ENCODE assay signal across 13 mouse cellular contexts in genomic region chr15:83434692-83435091, GRCm38 (mm10). TPM values are rescaled to one million over a fixed set of nuclear protein-coding genes. Genes with fewer than 3 reads are reported as not detected.
DNase-seq lines count a peak whose midpoint lies in the region; ATAC-seq and TF ChIP-seq lines count a peak whose summit lies in the region.
"Had no signal": no experiment of that assay in that cellular context is flagged by ENCODE, and none has a peak within 500 bp of the region (broad histone marks: within the 10 kb centered on the region; RNA-seq: fewer than 3 reads in every experiment).

No protein-coding gene starts in this region.

- peaks cover 30% of the 10 kb centered on the region for H3K4me1 ChIP-seq in heart, adult 2 months (ENCODE audit: control insufficient read depth, insufficient read depth, low read length)
- peaks cover 71% of the 10 kb centered on the region for H3K4me1 ChIP-seq in liver, embryonic 12.5 days
- peaks cover 45% of the 10 kb centered on the region for H3K4me1 ChIP-seq in liver, embryonic 11.5 days (replicated peaks; ENCODE audit: control insufficient read depth, insufficient read depth, low read length)
- H3K4me1 ChIP-seq in CH12.LX (ENCODE audit: control insufficient read depth in 1 of 2, insufficient read depth in 2 of 2), result peaks cover 25 to 64% of the 10 kb centered on the region in 2 experiments
- peaks cover 13% of the 10 kb centered on the region for H3K4me1 ChIP-seq in forebrain, embryonic 10.5 days

- H3K4me2 ChIP-seq in liver, embryonic 12.5 days, result no peak overlapping the region
- H3K4me2 ChIP-seq in liver, embryonic 11.5 days, result no peak overlapping the region
- H3K4me2 ChIP-seq in CH12.LX (ENCODE audit: insufficient read depth, low read depth, poor library complexity, severe bottlenecking), result peak overlapping the region; percentile 91
- H3K4me2 ChIP-seq: kidney, embryonic 15.5 days had no signal

- DNase-seq in heart, adult 2 months, result no peak
- no peak for DNase-seq in heart, postnatal 4 days
- no peak for DNase-seq in liver, embryonic 11.5 days (ENCODE audit: low spot score)
- DNase-seq in CH12.LX (ENCODE audit: extremely low read depth), result peak; percentile 68
- no peak for DNase-seq in forebrain, embryonic 10.5 days (ENCODE audit: extremely low spot score, low spot score)
- DNase-seq: cerebellum, adult 11 months; cerebellum, postnatal 25 days; lung, adult 18-20 months; thymus, postnatal 4 days had no signal

- peaks cover 6% of the 10 kb centered on the region for H3K79me2 ChIP-seq in heart, adult 2 months (replicated peaks; ENCODE audit: control insufficient read depth, insufficient read depth, low read length)
- peaks cover 26% of the 10 kb centered on the region for H3K79me2 ChIP-seq in CH12.LX (replicated peaks; ENCODE audit: control insufficient read depth, extremely low read depth, insufficient read depth, poor library complexity, severe bottlenecking)
- H3K79me2 ChIP-seq in macrophage (ENCODE audit: inconsistent target), result peaks cover 93% of the 10 kb centered on the region

- H3K36me3 ChIP-seq in heart, adult 2 months (ENCODE audit: control insufficient read depth, insufficient read depth, low read length), result peaks cover 18% of the 10 kb centered on the region
- 0 out of 2 replicates have a peak, but pooled peaks cover 2% of the 10 kb centered on the region for H3K36me3 ChIP-seq in liver, embryonic 12.5 days
- no peaks in the 10 kb centered on the region for H3K36me3 ChIP-seq in liver, embryonic 11.5 days (ENCODE audit: control insufficient read depth, insufficient read depth, low read length)
- H3K36me3 ChIP-seq in CH12.LX (replicated peaks in 1 of 2; ENCODE audit: control insufficient read depth in 1 of 2, insufficient read depth in 1 of 2, low read length in 1 of 2) (peaks cover 0 to 2% of the 10 kb centered on the region in 2 experiments), macrophage (ENCODE audit: inconsistent target) (no peaks in the 10 kb centered on the region)
- no peaks in the 10 kb centered on the region for H3K36me3 ChIP-seq in forebrain, embryonic 10.5 days (replicated peaks)
- H3K36me3 ChIP-seq: kidney, embryonic 15.5 days had no signal

- no peaks in the 10 kb centered on the region for H3K27me3 ChIP-seq in heart, adult 2 months (ENCODE audit: control insufficient read depth, insufficient read depth, low read length)
- no peaks in the 10 kb centered on the region for H3K27me3 ChIP-seq in liver, embryonic 12.5 days (replicated peaks)
- no peaks in the 10 kb centered on the region for H3K27me3 ChIP-seq in liver, embryonic 11.5 days (replicated peaks; ENCODE audit: control insufficient read depth, insufficient read depth, low read length)
- H3K27me3 ChIP-seq in CH12.LX (replicated peaks), result no peaks in the 10 kb centered on the region
- H3K27me3 ChIP-seq in forebrain, embryonic 10.5 days (ENCODE audit: poor library complexity, severe bottlenecking), result no peaks in the 10 kb centered on the region
- H3K27me3 ChIP-seq: kidney, embryonic 15.5 days had no signal

- H3K9me3 ChIP-seq in liver, embryonic 12.5 days (replicated peaks), result no peaks in the 10 kb centered on the region
- H3K9me3 ChIP-seq in liver, embryonic 11.5 days (ENCODE audit: control insufficient read depth, low read length), result no peaks in the 10 kb centered on the region
- H3K9me3 ChIP-seq in CH12.LX (replicated peaks; ENCODE audit: low read length), result no peaks in the 10 kb centered on the region
- H3K9me3 ChIP-seq in forebrain, embryonic 10.5 days, result no peaks in the 10 kb centered on the region
- H3K9me3 ChIP-seq: kidney, embryonic 15.5 days had no signal

- no peak for TF ChIP-seq EP300 in heart, adult 2 months (IDR thresholded peaks at IDR 0.05; ENCODE audit: insufficient read depth, low read depth, low read length)
- peak; percentile 46; the same call in 1 of the 2 replicates for TF ChIP-seq EP300 in CH12.LX (IDR thresholded peaks at IDR 0.05; ENCODE audit: low read length)

- 57% methylated on average over 4 of the region's 4 CpGs for WGBS in heart, adult 2 months
- 70% methylated on average over 4 of the region's 4 CpGs for WGBS in liver, embryonic 12.5 days (ENCODE audit: insufficient replicate concordance)
- WGBS in liver, embryonic 11.5 days, result 66% methylated on average over 4 of the region's 4 CpGs
- WGBS in macrophage (ENCODE audit: missing documents), result 56% methylated on average over 4 of the region's 4 CpGs
- WGBS in forebrain, embryonic 10.5 days, result 87% methylated on average over 4 of the region's 4 CpGs

- no peak for TF ChIP-seq CTCF in heart, adult 2 months (IDR thresholded peaks at IDR 0.05)
- TF ChIP-seq CTCF in CH12.LX (conservative IDR thresholded peaks at IDR 0.05 in 1 of 2, IDR thresholded peaks at IDR 0.05 in 1 of 2; ENCODE audit: low read depth in 2 of 2, low read length in 2 of 2), result no peak

- no peak overlapping the region for H3K4me3 ChIP-seq in heart, adult 2 months
- H3K4me3 ChIP-seq in liver, embryonic 12.5 days, result no peak overlapping the region
- no peak overlapping the region for H3K4me3 ChIP-seq in liver, embryonic 11.5 days (ENCODE audit: low read depth, low read length)
- H3K4me3 ChIP-seq in CH12.LX (replicated peaks in 1 of 3; ENCODE audit: low read depth in 2 of 3, low read length in 2 of 3, poor library complexity in 1 of 3) (peak overlapping the region; percentile 29 to 37 (median 35)), macrophage (ENCODE audit: inconsistent target) (no peak overlapping the region)
- H3K4me3 ChIP-seq in forebrain, embryonic 10.5 days, result no peak overlapping the region
- H3K4me3 ChIP-seq: kidney, embryonic 15.5 days had no signal

- H3K27ac ChIP-seq in heart, adult 2 months, result peak overlapping the region; percentile 16; the same call in 1 of the 2 replicates
- H3K27ac ChIP-seq in liver, embryonic 12.5 days, result peak overlapping the region; percentile 88
- no peak overlapping the region for H3K27ac ChIP-seq in liver, embryonic 11.5 days (ENCODE audit: low read depth, low read length)
- H3K27ac ChIP-seq in CH12.LX (ENCODE audit: insufficient read depth, low read depth) (peak overlapping the region; percentile 90), macrophage (peak overlapping the region; percentile 90)
- no peak overlapping the region for H3K27ac ChIP-seq in forebrain, embryonic 10.5 days

- intact Hi-C loops in heart, adult 2 months (cut with DNase I), result no loop called here

- H3K9ac ChIP-seq in heart, adult 2 months (ENCODE audit: low read depth, low read length), result peak overlapping the region; percentile 18; the same call in 1 of the 2 replicates
- H3K9ac ChIP-seq in liver, embryonic 12.5 days, result no peak overlapping the region; the same call in 1 of the 2 replicates
- no peak overlapping the region for H3K9ac ChIP-seq in liver, embryonic 11.5 days (ENCODE audit: low read depth, low read length)
- H3K9ac ChIP-seq in CH12.LX (ENCODE audit: insufficient read depth, low read depth), result peak overlapping the region; percentile 43; the same call in 1 of the 2 replicates
- H3K9ac ChIP-seq: kidney, embryonic 15.5 days had no signal

- no peak for TF ChIP-seq POLR2A in heart, adult 2 months (IDR thresholded peaks at IDR 0.05; ENCODE audit: insufficient read depth, low read depth, low read length)
- TF ChIP-seq POLR2A in CH12.LX (IDR thresholded peaks at IDR 0.05; ENCODE audit: low read depth, low read length), result no peak

- no peak for ATAC-seq in liver, embryonic 12.5 days
- no peak for ATAC-seq in liver, embryonic 11.5 days (replicated peaks; ENCODE audit: low FRiP score)
- ATAC-seq in erythroblast, adult 5-6 weeks (replicated peaks; ENCODE audit: low FRiP score, poor library complexity, severe bottlenecking), result no peak

- no peak for TF ChIP-seq RAD21 in CH12.LX (IDR thresholded peaks at IDR 0.05; ENCODE audit: low read depth, low read length)

- in situ Hi-C loops in CH12.LX (cut with MboI; ENCODE audit: low pct_ligation_motif_present, low pct_unique_long_range_greater_than_20kb, low sequenced_read_pairs), result no loop called here

- dilution Hi-C loops in CH12.LX (cut with MboI; ENCODE audit: extremely low pct_ligation_motif_present, extremely low pct_unique_long_range_greater_than_20kb, low sequenced_read_pairs), result no loop called here

TF ChIP-seq in CH12.LX, 34 proteins besides CTCF, POLR2A, EP300 and RAD21 (continues in another document):
- no peak for TF ChIP-seq ZKSCAN1 (IDR thresholded peaks at IDR 0.05; ENCODE audit: borderline replicate concordance, low read depth, low read length)
- no peak for TF ChIP-seq GABPA (IDR thresholded peaks at IDR 0.05; ENCODE audit: insufficient replicate concordance, low read depth, low read length)
- no peak; the same call in 1 of the 2 replicates for TF ChIP-seq MYC (IDR thresholded peaks at IDR 0.05; ENCODE audit: low read depth, low read length)
- TF ChIP-seq ELF1 (IDR thresholded peaks at IDR 0.05; ENCODE audit: low read depth, low read length), result peak; percentile 23; the same call in 1 of the 2 replicates
- no peak for TF ChIP-seq USF1 (IDR thresholded peaks at IDR 0.05; ENCODE audit: low read depth, low read length)
- TF ChIP-seq IRF4 (IDR thresholded peaks at IDR 0.05; ENCODE audit: low read depth, low read length), result peak; percentile 56
- TF ChIP-seq SIN3A (IDR thresholded peaks at IDR 0.05; ENCODE audit: low read length), result peak; percentile 76
- TF ChIP-seq HCFC1 (IDR thresholded peaks at IDR 0.05; ENCODE audit: low read depth, low read length), result peak; percentile 21; the same call in 1 of the 2 replicates
- TF ChIP-seq MAFK (IDR thresholded peaks at IDR 0.05; ENCODE audit: insufficient replicate concordance, low read length), result 0 out of 2 replicates have a peak, but pooled peaks have one; percentile 23
- peak; percentile 62 for TF ChIP-seq ZMIZ1 (IDR thresholded peaks at IDR 0.05; ENCODE audit: low read depth, low read length)

RNA-seq across cellular contexts. Expression of gene Pacsin2, which starts 29.7 kb away (rescaled TPM):
- total RNA-seq in heart, adult 2 months (2021), result 100 to 1,000 TPM; 200 to 246 TPM
- polyA plus RNA-seq in heart, adult 2 months (2012; rRNA removed), result 111 and 169 TPM in 2 replicates
- total RNA-seq in heart, postnatal 4 days (2021), result 100 to 1,000 TPM; 136 to 147 TPM
- 65.1 and 68.4 TPM in 2 replicates for polyA plus RNA-seq in liver, embryonic 12.5 days (2016; fragmentation: Nextera tagmentation; extraction: Ambion mirVana)
- 82.9 and 89.3 TPM in 2 replicates for polyA plus RNA-seq in liver, embryonic 11.5 days (2014; fragmentation: Nextera tagmentation; extraction: Ambion mirVana)
- total RNA-seq in CH12.LX (2012; rRNA removed) (47.9 and 48.4 TPM in 2 replicates), CH12.LX (2014; rRNA removed) (53.6 and 53.7 TPM in 2 replicates)
- polyA plus RNA-seq in CH12.LX (2012; ENCODE audit: insufficient read length, low read depth) (85.5 and 99.3 TPM in 2 replicates), macrophage (2018) (58.4 to 158 TPM (median 89.0 TPM) in 3 replicates)
- total RNA-seq in macrophage (2018; cell fraction: chromatin; rRNA removed), result 100 to 1,000 TPM in 3 of 26 experiments, 10 to 100 TPM in 23; 41.6 to 120 (median 81.4) TPM
- total RNA-seq in macrophage (2018; cell fraction: cytosol; rRNA removed), result 100 to 1,000 TPM in 1 of 26 experiments, 10 to 100 TPM in 25; 51.3 to 103 (median 81.1) TPM
- total RNA-seq in macrophage (2018; cell fraction: nucleus; rRNA removed), result 100 to 1,000 TPM in 2 of 26 experiments, 10 to 100 TPM in 24; 60.5 to 159 (median 76.3) TPM
- total RNA-seq in erythroblast, adult 5-6 weeks (2015; ENCODE audit: low replicate concordance), result 102 and 137 TPM in 2 replicates
- total RNA-seq in erythroblast, adult 5-6 weeks (2017; ENCODE audit: low replicate concordance), result 285 and 310 TPM in 2 replicates
- polyA plus RNA-seq in forebrain, embryonic 10.5 days (2016; fragmentation: Nextera tagmentation; extraction: Ambion mirVana), result 55.4 and 57.8 TPM in 2 replicates

Comparison
In these comparisons a context has a peak if more than half of its experiments do, and no peak if none do; other contexts are left out.
1. H3K27ac ChIP-seq: peak in heart, adult 2 months (single experiment), liver, embryonic 12.5 days (single experiment), CH12.LX (single experiment) and macrophage (single experiment); none in liver, embryonic 11.5 days (single experiment) and forebrain, embryonic 10.5 days (single experiment).
2. H3K4me3 ChIP-seq: peak in CH12.LX (3 of 3); none in heart, adult 2 months (single experiment), liver, embryonic 12.5 days (single experiment), liver, embryonic 11.5 days (single experiment), macrophage (single experiment) and forebrain, embryonic 10.5 days (single experiment).
3. H3K9ac ChIP-seq: peak in heart, adult 2 months (single experiment) and CH12.LX (single experiment); none in liver, embryonic 12.5 days (single experiment) and liver, embryonic 11.5 days (single experiment).